Mouse (Mus musculus): ENCODE measurements around the gene Gpn3. TPM values are rescaled to one million over a fixed set of nuclear protein-coding genes. Genes with fewer than 3 reads are reported as not detected.
A peak's percentile ranks its signal among the peaks of the same experiment; 100 is the strongest.

Gene Gpn3
- polyA plus RNA-seq, 1 experiment from 2014 or later = 69.2 TPM

GRCm38 (mm10) chr5:122401303-122401640 is 29.6 kb downstream of the Gpn3 start:
- no peak overlapping the region for H3K4me3 ChIP-seq (ENCODE audit: low read depth, low read length)
- no peaks in the 10 kb centered on the region for H3K4me1 ChIP-seq (ENCODE audit: insufficient read depth, low read depth, low read length)
- H3K36me3 ChIP-seq (ENCODE audit: insufficient read depth, low read length) = peaks cover 40% of the 10 kb centered on the region
- ATAC-seq = peak; percentile 32; the same call in 1 of the 2 replicates
- H3K4me2 ChIP-seq (replicated peaks; ENCODE audit: low read depth, low read length) = no peak overlapping the region
- TF ChIP-seq EP300 (IDR thresholded peaks at IDR 0.05) (no peak), CTCF (IDR thresholded peaks at IDR 0.05) (peak; percentile 96)
- WGBS = 25% methylated on average over 8 of the region's 8 CpGs
- no peak overlapping the region for H3K9ac ChIP-seq (replicated peaks; ENCODE audit: low read depth)
- no peak overlapping the region for H3K27ac ChIP-seq (ENCODE audit: low read length)
- H3K9me3 ChIP-seq (ENCODE audit: low read length) = no peaks in the 10 kb centered on the region
- DNase-seq (ENCODE audit: low spot score) = peak; percentile 71
- H3K27me3 ChIP-seq (replicated peaks; ENCODE audit: insufficient read depth, low read length) = no peaks in the 10 kb centered on the region

DNA sequence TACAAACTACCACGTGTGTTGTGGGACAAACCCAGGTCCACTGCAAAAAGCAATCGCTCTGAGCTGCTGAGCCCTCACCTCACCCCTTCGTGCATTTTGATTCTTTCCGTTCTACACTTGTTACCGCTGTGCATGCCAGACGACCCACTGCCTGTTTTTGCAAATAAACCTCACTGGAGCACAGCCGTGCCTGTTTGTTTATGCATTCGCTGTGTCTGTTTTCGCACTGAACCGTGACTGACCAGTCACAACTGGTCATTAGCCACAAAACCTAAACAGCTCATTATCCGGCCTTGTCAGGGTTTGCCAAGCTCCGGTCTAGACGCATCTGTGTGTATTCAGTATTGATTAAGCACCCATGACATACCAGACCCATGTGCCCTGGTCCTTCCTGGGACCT is 30.5 kb downstream of the Gpn3 start:
- Histone ChIP-seq H3K36me3 (ENCODE audit: insufficient read depth, low read length) (peaks cover 46% of the 10 kb centered on the region), H3K4me2 (replicated peaks; ENCODE audit: low read depth, low read length) (no peak overlapping the region), H3K4me1 (ENCODE audit: insufficient read depth, low read depth, low read length) (no peaks in the 10 kb centered on the region), H3K9ac (replicated peaks; ENCODE audit: low read depth) (no peak overlapping the region), H3K27ac (ENCODE audit: low read length) (no peak overlapping the region), H3K9me3 (ENCODE audit: low read length) (no peaks in the 10 kb centered on the region), H3K27me3 (replicated peaks; ENCODE audit: insufficient read depth, low read length) (no peaks in the 10 kb centered on the region), H3K4me3 (ENCODE audit: low read depth, low read length) (no peak overlapping the region)
- TF ChIP-seq EP300 (IDR thresholded peaks at IDR 0.05) (no peak), CTCF (IDR thresholded peaks at IDR 0.05) (no peak)
- 76% methylated on average over 13 of the region's 13 CpGs for WGBS
- DNase-seq (ENCODE audit: low spot score) = no peak
- ATAC-seq = no peak

- WGBS = 70% methylated on average over 5 of the region's 5 CpGs
These were observed 31.1 kb downstream of the Gpn3 start for GRCm38 (mm10) chr5:122402772-122403171.

DNA sequence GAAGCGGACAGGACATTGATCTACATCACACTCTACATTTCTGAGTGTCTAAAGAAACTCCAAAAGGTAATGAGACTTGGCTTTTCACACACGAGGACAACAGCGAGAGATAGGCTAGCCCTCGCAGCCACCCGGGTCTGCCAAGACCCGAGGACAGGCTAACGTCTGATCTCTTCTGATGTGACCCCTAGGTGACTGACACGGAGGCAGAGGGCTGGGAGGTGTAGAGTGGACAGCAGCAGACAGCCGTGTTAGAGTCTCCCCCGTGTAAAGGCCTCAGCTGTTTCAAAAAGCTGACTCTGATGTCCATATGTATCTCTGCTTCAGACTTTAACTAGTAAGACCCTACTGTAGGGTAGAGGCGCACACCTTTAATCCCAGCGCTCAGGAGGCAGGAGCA is 31.7 kb downstream of the Gpn3 start:
- DNase-seq (ENCODE audit: low spot score) (no peak), ATAC-seq (no peak)
- no peaks in the 10 kb centered on the region for H3K9me3 ChIP-seq (ENCODE audit: low read length)
- H3K4me1 ChIP-seq (ENCODE audit: insufficient read depth, low read depth, low read length) = no peaks in the 10 kb centered on the region
- no peak for TF ChIP-seq CTCF (IDR thresholded peaks at IDR 0.05)
- no peak overlapping the region for H3K9ac ChIP-seq (replicated peaks; ENCODE audit: low read depth)
- no peak overlapping the region for H3K4me3 ChIP-seq (ENCODE audit: low read depth, low read length)
- H3K36me3 ChIP-seq (ENCODE audit: insufficient read depth, low read length) = peaks cover 42% of the 10 kb centered on the region
- 87% methylated on average over 12 of the region's 12 CpGs for WGBS
- no peaks in the 10 kb centered on the region for H3K27me3 ChIP-seq (replicated peaks; ENCODE audit: insufficient read depth, low read length)
- H3K4me2 ChIP-seq (replicated peaks; ENCODE audit: low read depth, low read length) = no peak overlapping the region
- H3K27ac ChIP-seq (ENCODE audit: low read length) = no peak overlapping the region

More at GRCm38 (mm10) chr5:122402772-122403171, 31.1 kb downstream of the Gpn3 start:
- H3K27me3 ChIP-seq (replicated peaks; ENCODE audit: insufficient read depth, low read length) = no peaks in the 10 kb centered on the region
- DNase-seq (ENCODE audit: low spot score) (peak; percentile 87), ATAC-seq (peak; percentile 75)
- H3K9me3 ChIP-seq (ENCODE audit: low read length) = no peaks in the 10 kb centered on the region
- H3K27ac ChIP-seq (ENCODE audit: low read length) = no peak overlapping the region
- H3K36me3 ChIP-seq (ENCODE audit: insufficient read depth, low read length) = peaks cover 42% of the 10 kb centered on the region
- no peak for TF ChIP-seq CTCF (IDR thresholded peaks at IDR 0.05)
- no peak for TF ChIP-seq EP300 (IDR thresholded peaks at IDR 0.05)
- H3K4me2 ChIP-seq (replicated peaks; ENCODE audit: low read depth, low read length) = no peak overlapping the region
- no peak overlapping the region for H3K9ac ChIP-seq (replicated peaks; ENCODE audit: low read depth)
- no peak overlapping the region for H3K4me3 ChIP-seq (ENCODE audit: low read depth, low read length)
- H3K4me1 ChIP-seq (ENCODE audit: insufficient read depth, low read depth, low read length) = no peaks in the 10 kb centered on the region

DNA sequence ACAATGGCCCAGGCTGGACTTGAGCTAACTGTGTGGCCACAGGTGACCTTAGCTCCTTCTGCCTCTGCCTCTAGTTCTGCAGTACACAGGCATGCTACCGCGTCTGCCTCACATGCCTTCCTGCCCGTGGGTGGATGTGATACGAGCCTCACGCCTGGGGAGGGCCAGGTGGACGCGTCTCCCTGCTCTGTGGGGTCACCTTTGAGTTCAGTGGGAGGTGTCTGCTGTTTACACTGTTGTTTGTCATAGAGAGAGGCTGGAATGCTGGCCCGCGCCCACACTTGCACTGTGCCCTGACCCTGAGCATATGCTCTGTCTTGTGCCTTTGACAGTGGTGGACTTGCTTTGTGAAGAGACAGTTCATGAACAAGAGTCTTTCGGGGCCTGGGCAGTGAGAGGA is 33.9 kb downstream of the Gpn3 start:
- 92% methylated on average over 10 of the region's 10 CpGs for WGBS
- peaks cover 42% of the 10 kb centered on the region for H3K36me3 ChIP-seq (ENCODE audit: insufficient read depth, low read length)
- TF ChIP-seq CTCF (IDR thresholded peaks at IDR 0.05) (no peak), EP300 (IDR thresholded peaks at IDR 0.05) (no peak)

DNA sequence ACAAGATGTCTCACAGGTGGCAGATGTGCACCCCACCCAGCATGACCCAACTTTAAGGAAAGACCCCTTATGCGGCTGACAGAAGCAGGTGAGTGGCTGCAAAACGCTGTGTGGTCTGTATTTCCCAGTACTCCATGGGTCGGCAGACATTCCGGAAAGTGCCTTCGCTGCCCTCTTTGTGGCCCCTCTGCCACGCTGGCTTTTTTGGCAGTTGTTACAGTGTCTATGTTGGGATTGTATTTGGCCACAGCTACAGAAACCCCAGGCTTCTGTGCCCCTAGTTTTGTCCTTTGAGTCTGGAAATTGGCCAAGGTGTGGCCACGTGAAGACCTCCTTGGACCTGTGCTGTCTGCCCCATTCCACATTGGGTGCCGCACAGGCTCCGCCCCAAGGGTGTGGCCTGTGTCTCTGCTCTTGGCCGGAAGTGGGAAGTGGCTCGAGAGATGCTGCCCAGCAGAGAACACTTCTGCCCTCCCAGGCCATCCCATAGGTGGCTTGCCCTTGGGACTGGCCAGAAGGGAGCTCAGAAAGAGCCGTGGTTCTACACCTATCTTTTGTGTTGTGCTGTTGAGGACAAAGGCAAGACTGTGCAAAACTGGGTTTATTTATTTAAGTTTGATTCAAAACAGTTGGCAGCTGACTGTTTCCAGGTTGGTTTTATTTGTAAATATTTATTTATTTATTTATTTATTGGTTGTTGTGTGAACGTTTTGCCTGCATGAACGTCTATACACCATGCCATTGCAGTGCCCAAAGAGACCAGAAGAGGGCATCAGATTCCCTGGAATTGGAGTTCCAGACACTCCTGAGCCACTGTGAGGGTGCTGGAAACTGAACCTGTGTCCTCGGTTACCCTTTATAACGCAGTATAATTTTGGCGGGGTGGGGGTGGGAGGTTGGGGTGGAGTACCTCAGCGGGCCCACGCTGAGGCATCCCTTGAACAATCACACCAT is 38.3 kb downstream of the Gpn3 start:
- no peak overlapping the region for H3K27ac ChIP-seq (ENCODE audit: low read length)
- no peak for ATAC-seq
- H3K27me3 ChIP-seq (replicated peaks; ENCODE audit: insufficient read depth, low read length) = no peaks in the 10 kb centered on the region
- no peak for DNase-seq (ENCODE audit: low spot score)
- H3K4me2 ChIP-seq (replicated peaks; ENCODE audit: low read depth, low read length) = no peak overlapping the region
- no peak overlapping the region for H3K9ac ChIP-seq (replicated peaks; ENCODE audit: low read depth)
- peaks cover 20% of the 10 kb centered on the region; the same call in 1 of the 2 replicates for H3K36me3 ChIP-seq (ENCODE audit: insufficient read depth, low read length)
- TF ChIP-seq CTCF (IDR thresholded peaks at IDR 0.05) (peak; percentile 40), EP300 (IDR thresholded peaks at IDR 0.05) (no peak)
- WGBS = 83% methylated on average over 19 of the region's 19 CpGs
- no peaks in the 10 kb centered on the region for H3K9me3 ChIP-seq (ENCODE audit: low read length)
- H3K4me3 ChIP-seq (ENCODE audit: low read depth, low read length) = no peak overlapping the region
- H3K4me1 ChIP-seq (ENCODE audit: insufficient read depth, low read depth, low read length) = no peaks in the 10 kb centered on the region

More for the DNA sequence above, 33.9 kb downstream of the Gpn3 start:
- H3K4me3 ChIP-seq (ENCODE audit: low read depth, low read length) = no peak overlapping the region
- H3K4me1 ChIP-seq (ENCODE audit: insufficient read depth, low read depth, low read length) = no peaks in the 10 kb centered on the region
- no peak overlapping the region for H3K9ac ChIP-seq (replicated peaks; ENCODE audit: low read depth)
- no peaks in the 10 kb centered on the region for H3K9me3 ChIP-seq (ENCODE audit: low read length)
- H3K27me3 ChIP-seq (replicated peaks; ENCODE audit: insufficient read depth, low read length) = no peaks in the 10 kb centered on the region
- no peak overlapping the region for H3K4me2 ChIP-seq (replicated peaks; ENCODE audit: low read depth, low read length)
- no peak overlapping the region for H3K27ac ChIP-seq (ENCODE audit: low read length)
- no peak for ATAC-seq
- no peak for DNase-seq (ENCODE audit: low spot score)
